Mouse (Mus musculus): ENCODE results near the gene Axin2. TPM values are rescaled to one million over a fixed set of nuclear protein-coding genes. Genes with fewer than 3 reads are reported as not detected.

Axin2 gene
- polyA plus RNA-seq, 1 experiment, result 17.9 TPM

DNA sequence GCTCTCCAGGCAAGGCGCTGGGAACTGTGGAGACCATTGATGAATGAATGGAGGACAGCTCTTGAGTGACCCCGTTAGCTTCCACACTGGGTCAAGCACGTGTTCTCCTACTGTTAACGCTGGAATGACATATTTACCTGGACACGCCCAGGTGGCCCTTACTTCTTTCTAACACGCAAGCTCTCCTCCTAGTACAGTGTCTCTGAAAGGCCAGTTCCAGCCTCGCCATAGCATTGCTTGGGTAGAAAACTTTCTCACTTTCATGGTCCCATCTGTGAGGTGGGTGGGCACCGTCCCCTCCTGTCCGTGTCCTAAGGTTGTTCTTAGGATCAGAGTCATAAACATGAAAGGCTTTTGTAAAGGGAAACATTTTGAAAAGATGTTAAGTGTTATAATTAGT is 5.7 kb downstream of the Axin2 start:
- peaks cover 25% of the 10 kb centered on the region for H3K4me1 ChIP-seq (ENCODE audit: control insufficient read depth, insufficient read depth, low read length)
- no peak for TF ChIP-seq CTCF (IDR thresholded peaks at IDR 0.05; ENCODE audit: insufficient read depth, low read length)
- TF ChIP-seq POLR2A (IDR thresholded peaks at IDR 0.05; ENCODE audit: borderline replicate concordance, extremely low read depth, low read depth, low read length), result no peak
- 68% methylated on average over 9 of the region's 9 CpGs for WGBS
- DNase-seq, result no peak
- no peak overlapping the region for H3K4me3 ChIP-seq (replicated peaks; ENCODE audit: extremely low read depth, low read depth, low read length)

DNA sequence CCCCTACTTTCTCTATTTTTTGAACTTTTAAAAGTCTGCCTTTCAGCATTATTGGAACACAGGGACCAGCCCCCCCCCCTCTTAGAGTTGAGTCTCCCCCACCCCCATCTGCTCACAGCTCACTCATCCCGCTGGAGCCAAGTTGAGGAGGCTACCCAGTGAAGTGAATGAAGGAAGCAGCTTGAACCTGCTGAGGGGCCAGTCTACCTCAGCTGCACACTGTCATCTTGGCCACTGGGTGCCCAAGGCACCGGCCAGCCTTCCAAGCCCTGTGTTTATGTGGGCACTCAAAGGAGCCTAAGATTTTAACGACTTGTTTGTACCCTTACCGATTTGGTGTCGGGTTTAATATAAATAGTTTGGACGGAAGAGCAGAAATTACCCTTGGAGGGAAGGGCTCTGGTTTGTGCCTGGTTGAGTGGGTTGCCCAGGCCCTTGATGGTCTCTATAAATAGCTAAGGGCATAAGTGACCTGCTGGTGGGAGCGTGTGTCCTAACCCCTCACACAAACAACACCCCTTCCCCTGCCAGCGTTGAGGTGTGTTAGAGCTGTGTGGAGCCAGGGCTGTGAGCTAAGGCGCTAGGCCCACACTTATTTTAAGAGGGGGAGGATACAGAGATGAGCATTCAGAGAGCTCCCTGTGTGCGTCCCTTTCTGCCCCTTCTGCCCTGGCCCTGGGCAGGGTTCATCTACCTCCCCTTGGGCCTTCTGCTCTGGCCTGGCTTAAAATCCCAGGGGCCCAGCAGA is 6.4 kb downstream of the Axin2 start:
- 44% methylated on average over 10 of the region's 10 CpGs for WGBS
- no peak for DNase-seq
- peaks cover 25% of the 10 kb centered on the region for H3K4me1 ChIP-seq (ENCODE audit: control insufficient read depth, insufficient read depth, low read length)
- no peak overlapping the region for H3K4me3 ChIP-seq (replicated peaks; ENCODE audit: extremely low read depth, low read depth, low read length)
- TF ChIP-seq CTCF (IDR thresholded peaks at IDR 0.05; ENCODE audit: insufficient read depth, low read length), result no peak
- no peak for TF ChIP-seq POLR2A (IDR thresholded peaks at IDR 0.05; ENCODE audit: borderline replicate concordance, extremely low read depth, low read depth, low read length)

DNA sequence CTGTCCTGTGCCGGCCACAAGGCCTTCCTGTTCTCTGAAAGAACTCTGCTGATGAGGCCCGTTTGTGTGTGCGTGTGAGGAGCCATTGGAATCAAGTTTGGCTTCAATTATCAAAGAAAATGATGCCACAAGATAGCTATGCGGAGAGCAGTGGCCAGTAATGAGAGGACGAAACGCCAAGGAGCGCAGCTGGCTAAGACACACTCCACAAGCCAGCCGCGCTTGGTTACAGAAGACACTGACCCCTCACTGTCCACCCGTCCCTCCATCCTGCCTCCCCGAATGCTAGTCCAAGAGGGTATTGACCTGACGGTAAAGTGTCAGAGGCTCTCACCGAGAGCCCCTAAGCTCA is 6.9 kb downstream of the Axin2 start:
- Histone ChIP-seq H3K4me3 (replicated peaks; ENCODE audit: extremely low read depth, low read depth, low read length) (no peak overlapping the region), H3K4me1 (ENCODE audit: control insufficient read depth, insufficient read depth, low read length) (peaks cover 25% of the 10 kb centered on the region)
- TF ChIP-seq CTCF (IDR thresholded peaks at IDR 0.05; ENCODE audit: insufficient read depth, low read length) (no peak), POLR2A (IDR thresholded peaks at IDR 0.05; ENCODE audit: borderline replicate concordance, extremely low read depth, low read depth, low read length) (no peak)
- DNase-seq, result no peak
- WGBS, result 60% methylated on average over 13 of the region's 13 CpGs

DNA sequence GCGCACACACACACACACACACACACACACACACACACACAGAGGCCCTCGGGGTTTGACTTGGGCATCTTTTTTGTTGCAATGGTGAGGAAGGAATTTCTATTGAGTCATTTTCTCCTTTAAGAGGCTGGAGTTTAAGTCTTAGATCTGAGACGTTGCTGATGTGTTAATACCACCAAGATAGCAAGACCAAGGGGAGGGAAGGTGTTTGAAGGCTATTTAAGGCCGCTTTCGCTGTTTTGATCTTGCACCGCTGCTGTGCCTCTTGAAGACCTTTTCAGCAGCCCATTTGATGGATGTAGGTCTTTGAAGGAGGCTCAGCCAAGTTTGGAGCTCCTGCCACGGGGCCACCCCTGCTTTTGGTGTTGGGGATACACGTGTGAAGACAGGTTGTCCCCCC is 7.9 kb downstream of the Axin2 start:
- TF ChIP-seq CTCF (IDR thresholded peaks at IDR 0.05; ENCODE audit: insufficient read depth, low read length) (no peak), POLR2A (IDR thresholded peaks at IDR 0.05; ENCODE audit: borderline replicate concordance, extremely low read depth, low read depth, low read length) (no peak)
- 56% methylated on average over 8 of the region's 8 CpGs for WGBS
- no peak for DNase-seq
- Histone ChIP-seq H3K4me3 (replicated peaks; ENCODE audit: extremely low read depth, low read depth, low read length) (no peak overlapping the region), H3K4me1 (ENCODE audit: control insufficient read depth, insufficient read depth, low read length) (peaks cover 24% of the 10 kb centered on the region)

DNA sequence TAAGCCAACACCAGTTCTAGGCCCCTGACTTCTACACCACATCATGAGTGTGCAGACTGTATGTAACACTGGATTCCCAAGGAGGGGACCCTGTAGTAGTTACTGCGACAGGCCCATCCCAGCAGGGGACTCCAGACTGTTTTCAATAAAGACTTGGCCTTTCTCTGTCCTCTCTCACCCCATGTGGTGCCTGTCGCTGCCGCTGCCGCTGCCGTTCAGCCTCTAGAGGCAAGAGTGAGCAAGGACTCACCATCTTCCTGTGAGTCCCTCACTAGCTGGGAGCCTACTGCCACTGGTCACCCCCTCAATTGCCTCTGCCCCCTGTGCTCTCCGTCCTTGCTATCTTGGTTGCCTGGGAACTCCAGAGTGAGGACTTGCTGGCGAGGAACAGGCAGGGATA is 8.6 kb downstream of the Axin2 start:
- 46% methylated on average over 7 of the region's 7 CpGs for WGBS
- no peak for DNase-seq
- TF ChIP-seq POLR2A (IDR thresholded peaks at IDR 0.05; ENCODE audit: borderline replicate concordance, extremely low read depth, low read depth, low read length) (no peak), CTCF (IDR thresholded peaks at IDR 0.05; ENCODE audit: insufficient read depth, low read length) (no peak)
- peaks cover 27% of the 10 kb centered on the region for H3K4me1 ChIP-seq (ENCODE audit: control insufficient read depth, insufficient read depth, low read length)
- H3K4me3 ChIP-seq (replicated peaks; ENCODE audit: extremely low read depth, low read depth, low read length), result no peak overlapping the region

DNA sequence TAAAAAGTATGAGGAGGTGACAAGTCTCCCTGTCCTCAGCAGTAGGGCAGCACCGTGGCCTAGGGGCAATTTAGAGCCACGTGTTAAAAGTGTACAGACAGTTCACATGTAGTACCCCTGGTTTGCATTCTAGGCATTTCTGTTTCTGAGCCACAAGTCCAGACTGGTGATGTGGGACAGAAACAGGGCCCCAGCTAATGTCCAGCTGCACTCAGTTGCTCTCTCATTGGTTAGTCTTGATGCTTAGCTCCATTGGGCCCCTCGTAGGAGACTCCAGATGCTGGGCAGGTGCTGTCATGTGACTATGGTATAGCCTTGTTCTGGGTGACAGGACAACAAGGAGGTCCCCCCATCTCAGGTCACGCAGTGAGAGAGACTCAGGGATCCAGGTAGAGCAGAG is 9.0 kb downstream of the Axin2 start:
- H3K4me1 ChIP-seq (ENCODE audit: control insufficient read depth, insufficient read depth, low read length), result peaks cover 28% of the 10 kb centered on the region
- H3K4me3 ChIP-seq (replicated peaks; ENCODE audit: extremely low read depth, low read depth, low read length), result no peak overlapping the region
- DNase-seq, result no peak
- WGBS, result 73% methylated on average over 4 of the region's 4 CpGs
- TF ChIP-seq CTCF (IDR thresholded peaks at IDR 0.05; ENCODE audit: insufficient read depth, low read length), result no peak
- TF ChIP-seq POLR2A (IDR thresholded peaks at IDR 0.05; ENCODE audit: borderline replicate concordance, extremely low read depth, low read depth, low read length), result no peak

DNA sequence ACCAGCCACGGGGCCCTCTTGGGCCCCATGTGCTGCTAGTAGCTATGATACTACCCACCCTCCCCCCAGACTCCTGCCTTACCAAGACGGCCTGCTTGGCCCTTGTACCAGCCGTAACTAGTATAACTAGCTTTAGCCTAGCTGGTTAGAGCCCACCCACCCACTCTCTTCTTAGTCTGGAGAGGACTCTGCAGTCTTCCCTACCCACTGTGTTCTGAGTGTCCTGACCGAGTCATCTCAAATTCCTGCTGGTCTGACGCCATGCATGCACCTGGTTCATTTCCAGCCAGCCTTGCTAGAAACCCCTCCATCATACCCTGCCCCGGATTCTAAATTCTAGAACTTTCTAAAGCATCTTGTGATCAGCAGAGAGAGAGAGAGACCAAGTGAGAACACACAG is 9.6 kb downstream of the Axin2 start:
- TF ChIP-seq CTCF (IDR thresholded peaks at IDR 0.05; ENCODE audit: insufficient read depth, low read length) (no peak), POLR2A (IDR thresholded peaks at IDR 0.05; ENCODE audit: borderline replicate concordance, extremely low read depth, low read depth, low read length) (no peak)
- 81% methylated on average over 6 of the region's 6 CpGs for WGBS
- no peak for DNase-seq
- peaks cover 28% of the 10 kb centered on the region for H3K4me1 ChIP-seq (ENCODE audit: control insufficient read depth, insufficient read depth, low read length)
- no peak overlapping the region for H3K4me3 ChIP-seq (replicated peaks; ENCODE audit: extremely low read depth, low read depth, low read length)

DNA sequence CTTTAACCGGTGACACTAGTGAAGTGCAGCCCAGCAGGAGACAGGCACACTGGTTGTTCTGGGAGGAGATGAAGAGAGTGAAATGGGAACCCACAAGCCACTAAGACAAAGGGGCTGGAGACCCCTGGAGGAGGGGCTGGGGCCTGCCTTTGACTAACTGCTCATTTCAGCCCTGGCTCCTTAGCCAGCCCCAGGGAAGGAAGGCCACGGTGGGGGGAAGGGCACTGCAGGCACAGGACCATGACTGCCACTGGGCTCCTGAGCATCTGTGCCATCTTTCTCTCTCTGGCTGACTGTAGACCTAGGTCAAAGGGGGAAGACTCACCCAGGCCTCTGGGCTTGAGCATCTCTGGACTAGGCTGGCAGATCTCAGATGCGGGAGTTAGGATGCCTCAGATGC is 10.5 kb downstream of the Axin2 start:
- no peak for DNase-seq
- peaks cover 24% of the 10 kb centered on the region for H3K4me1 ChIP-seq (ENCODE audit: control insufficient read depth, insufficient read depth, low read length)
- WGBS, result 62% methylated on average over 3 of the region's 3 CpGs
- TF ChIP-seq CTCF (IDR thresholded peaks at IDR 0.05; ENCODE audit: insufficient read depth, low read length) (no peak), POLR2A (IDR thresholded peaks at IDR 0.05; ENCODE audit: borderline replicate concordance, extremely low read depth, low read depth, low read length) (no peak)
- H3K4me3 ChIP-seq (replicated peaks; ENCODE audit: extremely low read depth, low read depth, low read length), result no peak overlapping the region

DNA sequence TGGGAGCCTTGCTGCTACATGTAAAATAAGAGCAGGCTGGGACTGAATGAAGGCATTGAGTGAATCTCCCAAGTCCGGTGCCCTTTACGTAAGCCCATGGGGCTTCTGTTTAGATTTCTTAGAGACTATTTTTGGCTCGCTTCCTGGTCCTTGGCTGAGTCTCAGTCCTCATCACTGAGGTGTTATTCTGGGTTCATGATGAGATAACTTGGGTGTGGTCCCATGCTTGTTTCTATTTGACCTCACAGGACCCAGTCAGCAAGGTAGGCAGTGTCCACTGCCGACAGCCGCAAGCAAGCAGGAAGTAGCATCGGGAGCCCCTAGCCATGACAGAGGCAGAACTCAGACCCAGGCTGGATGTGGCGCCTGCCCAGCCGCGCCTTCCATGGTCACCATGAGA is 13.7 kb downstream of the Axin2 start:
- WGBS, result 31% methylated on average over 9 of the region's 9 CpGs
- TF ChIP-seq CTCF (IDR thresholded peaks at IDR 0.05; ENCODE audit: insufficient read depth, low read length) (no peak), POLR2A (IDR thresholded peaks at IDR 0.05; ENCODE audit: borderline replicate concordance, extremely low read depth, low read depth, low read length) (no peak)
- Histone ChIP-seq H3K4me1 (ENCODE audit: control insufficient read depth, insufficient read depth, low read length) (peaks cover 19% of the 10 kb centered on the region), H3K4me3 (replicated peaks; ENCODE audit: extremely low read depth, low read depth, low read length) (no peak overlapping the region)
- no peak for DNase-seq

DNA sequence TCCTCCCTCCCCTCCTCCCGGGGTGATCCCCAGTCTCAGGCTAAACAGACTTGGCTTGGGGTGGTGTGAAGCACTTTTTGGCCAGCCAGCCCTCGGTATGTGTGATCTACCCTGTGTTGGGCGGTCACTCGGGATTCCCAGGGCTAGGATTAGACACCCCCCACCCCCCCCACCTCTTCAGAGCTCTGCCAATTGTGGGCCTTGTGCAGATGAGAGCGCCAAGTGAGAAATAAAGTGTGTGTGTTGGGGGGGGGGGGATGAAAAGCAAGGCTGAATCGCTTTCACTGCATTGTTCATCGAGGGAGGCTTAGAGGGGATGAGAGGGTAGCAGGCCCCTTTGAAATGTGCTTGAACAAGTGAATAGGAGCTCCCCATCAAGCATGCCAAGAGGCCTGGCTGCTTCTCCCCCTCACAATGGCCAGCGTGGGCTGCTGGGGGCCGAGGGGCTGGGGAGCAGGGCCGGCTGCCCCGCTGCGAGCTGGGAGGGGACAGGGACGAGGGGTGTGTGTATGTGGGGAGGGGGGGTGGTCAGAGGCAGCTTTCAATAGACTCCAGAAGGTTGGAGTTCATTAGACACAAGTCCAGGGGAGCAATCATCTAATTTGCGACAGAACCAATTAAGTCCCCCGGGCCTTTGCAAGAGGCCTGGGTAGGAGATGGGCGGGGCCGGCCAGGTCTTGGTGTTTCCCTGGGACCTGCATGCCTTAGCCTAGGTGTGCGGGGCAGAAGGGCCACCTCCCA is 15.1 kb downstream of the Axin2 start:
- H3K4me3 ChIP-seq (replicated peaks; ENCODE audit: extremely low read depth, low read depth, low read length), result no peak overlapping the region
- H3K4me1 ChIP-seq (ENCODE audit: control insufficient read depth, insufficient read depth, low read length), result peaks cover 11% of the 10 kb centered on the region
- DNase-seq, result no peak
- 69% methylated on average over 18 of the region's 18 CpGs for WGBS
- TF ChIP-seq CTCF (IDR thresholded peaks at IDR 0.05; ENCODE audit: insufficient read depth, low read length) (no peak), POLR2A (IDR thresholded peaks at IDR 0.05; ENCODE audit: borderline replicate concordance, extremely low read depth, low read depth, low read length) (no peak)
